Mouse (Mus musculus): Measurements from ENCODE around the gene Klf13.

GRCm38 (mm10) chr7:63876640-63877039, 62.1 kb downstream of the Klf13 start:
- TF ChIP-seq CTCF (IDR thresholded peaks at IDR 0.05; ENCODE audit: control insufficient read depth, insufficient read depth, insufficient read length) (no peak), CEBPB (IDR thresholded peaks at IDR 0.05; ENCODE audit: low read depth) (no peak), MYOG (IDR thresholded peaks at IDR 0.05; ENCODE audit: control insufficient read depth, extremely low read depth, insufficient read length) (no peak), MAX (IDR thresholded peaks at IDR 0.05) (no peak), MYOD1 (IDR thresholded peaks at IDR 0.05; ENCODE audit: control insufficient read depth, insufficient read length, low read depth) (no peak), USF1 (IDR thresholded peaks at IDR 0.05; ENCODE audit: low read depth) (no peak)
